Mouse (Mus musculus) embryonic stem cell, embryonic (primary cell): ENCODE results near the gene Olfr65.

Source experiments
- CTCF ChIA-PET, 4 experiments: fragments of 300-600 bp in 2 of 4; fragments of 350-600 bp in 2 of 4; sonication (Branson Sonifier 250); formaldehyde crosslinking; loops; one replicate each; lab custom pipeline; 2022; ENCODE audit warnings: inconsistent platforms in 2 of 4; lab: Charles Lee
- POLR2A ChIA-PET, 4 experiments: fragments of 300-600 bp in 2 of 4; fragments of 350-600 bp in 2 of 4; sonication (Branson Sonifier 250); formaldehyde crosslinking; loops; one replicate each; lab custom pipeline; 2022; ENCODE audit warnings: antibody characterized with exemption in 4 of 4, inconsistent platforms in 1 of 4; lab: Charles Lee

Gene Olfr65

DNA sequence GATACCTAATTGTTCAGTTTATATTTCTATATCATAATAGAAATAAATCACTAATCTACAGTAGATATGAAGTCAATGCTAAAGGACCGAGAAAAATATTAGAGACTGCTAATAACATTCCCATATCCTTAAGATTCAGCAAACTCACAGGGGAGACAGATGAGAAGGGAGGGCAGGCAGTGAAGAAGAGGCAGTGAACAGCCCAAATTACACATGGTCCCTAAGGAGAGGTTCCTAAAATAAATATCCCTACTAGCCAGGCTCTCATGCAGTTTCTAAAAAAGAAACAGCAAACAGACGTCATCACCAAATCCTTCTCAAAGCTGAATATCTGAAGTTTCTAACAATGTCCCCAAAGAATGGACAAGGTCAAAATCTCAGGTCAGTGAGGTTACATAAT lies at the start of gene Olfr65:
Olfr65 (plus strand) TSS at position 301 of the 400 bp plus-strand sequence.
- ChIA-PET POLR2A (no interaction called here), CTCF (no interaction called here)

GRCm38 (mm10) chr7:103854669-103855068 lies 48.6 kb upstream of the Olfr65 start:
- ChIA-PET POLR2A (no interaction called here), CTCF (no interaction called here)

DNA sequence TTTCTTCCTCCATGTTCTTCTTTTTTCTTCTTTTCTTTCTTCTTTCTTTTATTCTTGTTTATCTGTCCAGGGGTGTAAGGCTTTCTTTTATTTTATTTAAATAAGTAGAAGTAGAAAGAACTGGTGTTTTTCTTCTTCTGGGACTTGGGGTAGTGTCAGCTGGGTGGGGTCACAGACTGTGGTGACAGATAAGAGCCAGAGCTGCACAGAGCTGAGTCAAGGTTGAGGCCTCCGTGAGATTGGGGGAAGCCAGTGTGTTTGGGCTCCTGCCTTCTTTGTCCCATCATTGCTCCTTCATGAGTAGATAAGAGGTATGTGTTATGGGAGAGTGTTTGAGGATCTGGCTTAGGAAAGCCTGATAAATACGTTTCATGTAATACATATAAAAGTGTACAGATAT lies 44.2 kb upstream of the Olfr65 start:
- POLR2A ChIA-PET: no interaction called here
- CTCF ChIA-PET: no interaction called here

DNA sequence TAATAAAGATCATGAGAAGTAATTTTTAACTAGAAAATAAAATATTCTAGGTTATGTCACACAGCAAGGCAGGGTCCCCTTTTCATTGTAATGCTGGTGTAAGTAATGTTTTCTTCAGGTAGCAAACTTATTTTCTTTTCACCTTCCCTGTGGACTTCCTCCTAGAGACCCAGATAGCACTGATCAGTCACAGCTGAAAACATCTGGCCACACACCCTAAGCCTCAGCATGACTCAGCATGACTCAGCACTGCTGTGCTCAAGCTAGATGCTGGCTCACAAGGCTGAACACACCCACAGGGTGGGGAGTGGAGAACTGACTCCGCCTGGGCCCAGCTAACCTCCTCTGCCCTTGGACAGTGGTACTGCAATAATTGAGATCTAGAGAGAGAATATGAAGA lies 42.4 kb upstream of the Olfr65 start:
- ChIA-PET CTCF (interaction anchor here in 1 of 4 experiments (0.6 kb wide), 1 partner anchor 54 kb away, joined by 3 read pairs; no protein-coding TSS in a partner anchor), POLR2A (no interaction called here)

GRCm38 (mm10) chr7:103861531-103861930 lies 41.8 kb upstream of the Olfr65 start:
- POLR2A ChIA-PET: no interaction called here
- CTCF ChIA-PET: no interaction called here

DNA sequence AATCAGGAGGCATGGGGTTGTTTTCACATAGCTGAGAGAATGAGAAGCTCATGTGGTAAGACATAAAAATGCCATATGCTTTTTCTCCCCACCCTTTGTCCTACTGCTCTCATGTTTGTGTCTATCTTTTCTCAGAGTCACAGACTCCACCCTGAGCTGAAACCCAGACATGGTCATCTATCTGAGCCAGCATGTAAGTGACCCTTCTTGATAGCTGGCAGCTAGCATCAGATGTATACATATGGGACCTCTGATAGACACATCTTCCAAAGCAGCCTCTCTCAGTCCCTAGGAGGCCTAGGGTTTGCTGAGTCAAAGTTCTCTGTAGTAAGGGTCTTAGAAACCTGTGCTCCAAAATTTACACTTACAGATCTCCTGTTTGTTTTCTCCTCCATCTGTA lies 37.6 kb upstream of the Olfr65 start:
- POLR2A ChIA-PET: no interaction called here
- CTCF ChIA-PET: interaction anchor here in 1 of 4 experiments (1.1 kb wide), 1 partner anchor 59 kb away, joined by 3 read pairs; no protein-coding TSS in a partner anchor

DNA sequence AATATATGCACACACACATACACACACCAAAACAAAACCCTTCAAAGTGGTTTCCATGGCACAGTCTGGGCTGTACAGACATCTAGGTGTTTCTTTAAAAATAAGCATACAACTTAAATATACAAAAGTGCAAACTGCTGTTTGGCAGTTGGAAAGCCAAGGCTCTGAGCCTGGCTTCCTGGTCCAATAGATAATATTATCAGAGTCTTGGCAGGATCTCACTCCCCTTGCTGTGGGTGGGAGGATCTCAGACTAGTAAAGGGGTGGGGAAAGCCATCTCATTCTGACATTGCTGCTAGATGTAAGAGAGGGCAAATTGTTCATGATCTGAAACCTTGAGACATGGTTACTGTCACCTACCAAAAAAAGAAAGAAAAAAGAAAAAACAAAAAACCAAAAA lies 32.6 kb upstream of the Olfr65 start:
- CTCF ChIA-PET: no interaction called here

GRCm38 (mm10) chr7:103873064-103873463 lies 30.2 kb upstream of the Olfr65 start:
- CTCF ChIA-PET: no interaction called here
- POLR2A ChIA-PET: no interaction called here

More for the DNA sequence above, 32.6 kb upstream of the Olfr65 start:
- POLR2A ChIA-PET: no interaction called here

GRCm38 (mm10) chr7:103874451-103874850 lies 28.8 kb upstream of the Olfr65 start:
- CTCF ChIA-PET: no interaction called here

GRCm38 (mm10) chr7:103877093-103877492 lies 26.2 kb upstream of the Olfr65 start:
- CTCF ChIA-PET: no interaction called here
- POLR2A ChIA-PET: interaction anchor here in 1 of 4 experiments (0.6 kb wide), 1 partner anchor 1049 kb away, joined by 6 read pairs; no protein-coding TSS in a partner anchor

More at GRCm38 (mm10) chr7:103874451-103874850, 28.8 kb upstream of the Olfr65 start:
- POLR2A ChIA-PET: no interaction called here

DNA sequence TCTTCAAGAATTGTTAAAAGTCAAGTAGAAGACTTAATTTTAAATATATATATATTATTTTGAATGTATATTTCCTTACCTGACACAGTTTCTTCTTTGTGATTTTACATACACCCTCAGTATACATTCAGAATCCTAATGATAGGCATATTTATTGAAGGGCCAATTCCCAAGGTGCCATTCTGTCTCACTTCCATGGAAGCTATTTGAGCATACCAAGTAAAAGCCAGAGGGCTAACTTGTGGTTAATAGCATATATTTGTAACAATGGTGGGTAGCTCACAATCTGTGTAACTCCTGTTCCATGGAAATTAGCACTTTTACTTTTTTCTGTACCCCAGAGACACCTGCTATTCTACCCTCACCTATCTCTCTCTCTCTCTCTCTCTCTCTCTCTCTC lies 17.1 kb upstream of the Olfr65 start, which contains the start of gene Olfr66:
Olfr66 (minus strand) TSS at position 101 of the 400 bp plus-strand sequence.
- CTCF ChIA-PET: no interaction called here
- POLR2A ChIA-PET: no interaction called here

GRCm38 (mm10) chr7:103894385-103894784 lies 8.9 kb upstream of the Olfr65 start, which contains the start of gene Olfr64:
TSS of gene Olfr64 (minus strand) at chr7:103894485.
- CTCF ChIA-PET: interaction anchor here in 1 of 4 experiments (1.4 kb wide), 1 partner anchor 19 kb away, joined by 3 read pairs; no protein-coding TSS in a partner anchor
- POLR2A ChIA-PET: no interaction called here

DNA sequence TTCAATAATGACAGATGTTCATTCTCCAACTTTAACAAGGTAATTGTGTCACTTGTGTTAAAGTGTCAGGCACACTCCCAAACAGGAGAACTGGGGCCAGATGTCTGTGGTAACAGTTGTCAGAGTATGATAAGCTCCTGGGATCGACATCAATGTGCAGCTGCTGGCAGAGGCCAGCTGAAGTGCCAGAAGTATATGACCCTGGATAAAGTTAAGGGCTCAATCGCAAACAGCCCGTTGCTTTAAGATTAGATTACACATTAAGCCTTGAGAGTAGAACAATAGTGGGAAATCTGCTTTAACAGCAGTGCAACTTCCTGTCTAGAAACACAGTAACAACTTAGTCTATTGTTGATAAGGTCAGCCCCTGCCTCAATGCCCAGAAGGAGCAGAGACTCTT lies 6.8 kb downstream of the Olfr65 start:
- ChIA-PET POLR2A (no interaction called here), CTCF (no interaction called here)

DNA sequence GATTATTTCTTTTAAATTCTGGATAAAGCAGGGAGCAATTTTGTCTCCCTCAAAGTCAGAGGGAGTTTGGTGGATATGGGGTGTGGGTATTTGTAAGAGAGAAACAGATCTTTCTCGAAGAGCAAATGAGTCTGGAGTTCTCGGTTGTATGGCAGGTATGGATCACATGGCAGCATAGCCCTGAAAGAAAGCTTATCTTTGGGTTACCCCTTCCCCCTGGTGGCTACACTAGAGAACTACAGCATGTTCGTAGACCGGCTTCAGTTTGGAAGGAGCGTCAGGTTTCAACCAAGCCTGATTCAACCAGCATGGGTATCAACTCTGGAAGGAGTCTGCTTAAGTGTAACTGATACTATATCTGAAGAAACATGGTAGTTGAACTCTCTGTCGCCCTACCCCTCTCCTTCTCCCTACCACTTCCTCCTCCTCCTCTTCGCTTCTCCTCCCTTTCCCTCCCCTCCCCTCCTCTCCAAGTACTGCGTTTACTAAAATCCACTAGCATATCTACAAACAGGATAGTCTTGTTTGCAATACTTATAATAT lies 9.8 kb downstream of the Olfr65 start:
- ChIA-PET POLR2A (no interaction called here), CTCF (interaction anchor here in 2 of 4 experiments (0.5 to 1.0 kb wide), 4 partner anchors 19 to 1457 kb away, joined by 3 to 4 read pairs (median 3); partner anchors contain the start of gene Olfr64 (in 1 of the 2))

- POLR2A ChIA-PET: no interaction called here
- CTCF ChIA-PET: no interaction called here
Observed at GRCm38 (mm10) chr7:103915338-103915737, 12.1 kb downstream of the Olfr65 start.

GRCm38 (mm10) chr7:103928525-103928924 lies 25.2 kb downstream of the Olfr65 start, which contains the start of gene Olfr631:
TSS of gene Olfr631 (plus strand) at chr7:103928825.
- ChIA-PET POLR2A (no interaction called here), CTCF (no interaction called here)

GRCm38 (mm10) chr7:103934264-103934663 lies 31.0 kb downstream of the Olfr65 start, which contains the start of gene Olfr632:
TSS of gene Olfr632 (plus strand) at chr7:103934347.
- CTCF ChIA-PET: no interaction called here
- POLR2A ChIA-PET: interaction anchor here in 1 of 4 experiments (1.2 kb wide), 1 partner anchor 126 kb away, joined by 3 read pairs; no protein-coding TSS in a partner anchor

DNA sequence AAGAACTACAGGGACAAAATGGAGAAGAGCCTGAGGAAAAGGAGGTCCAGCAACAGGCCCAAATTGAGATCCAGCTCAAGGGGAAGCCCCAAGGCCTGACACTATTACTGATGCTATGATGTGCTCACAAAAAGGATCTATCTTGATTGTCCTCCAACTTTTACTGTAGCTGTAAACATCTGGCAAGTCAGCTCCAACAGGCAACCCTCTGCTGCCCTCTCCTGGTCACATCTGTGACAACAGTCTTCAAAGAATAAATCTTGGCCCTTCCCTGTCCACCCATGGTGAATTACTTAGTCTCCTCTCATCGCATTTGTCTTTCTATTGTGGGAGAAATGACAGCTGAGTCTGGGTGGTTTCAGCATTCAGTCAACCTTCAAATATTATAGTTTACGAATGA lies 39.4 kb downstream of the Olfr65 start:
- POLR2A ChIA-PET: no interaction called here
- CTCF ChIA-PET: interaction anchor here (0.6 to 1.5 kb wide), 11 partner anchors 9 to 1435 kb away, joined by 3 to 6 read pairs (median 3); no protein-coding TSS in a partner anchor

DNA sequence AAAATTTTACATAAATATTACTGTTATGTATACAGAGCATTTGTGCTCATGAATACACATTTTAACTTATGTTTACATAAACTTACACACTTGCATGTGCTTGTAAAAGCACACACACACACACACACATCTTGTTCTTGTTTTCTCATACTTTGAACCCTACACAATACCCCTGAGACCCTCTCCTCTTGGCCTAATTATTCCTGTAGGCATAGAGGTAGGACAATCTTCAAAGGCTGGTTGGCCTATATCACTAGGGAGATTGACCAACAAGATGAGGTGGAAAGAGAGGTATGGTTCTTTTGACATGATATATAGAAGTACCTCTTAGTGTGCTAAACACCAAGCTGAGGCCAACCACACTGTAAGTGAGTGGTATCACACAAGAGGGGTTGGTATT lies 40.9 kb downstream of the Olfr65 start, which contains the start of gene Olfr633:
Olfr633 (plus strand) TSS at position 301 of the 400 bp plus-strand sequence.
- POLR2A ChIA-PET: no interaction called here
- CTCF ChIA-PET: no interaction called here
